Comparison of ENCODE assay signal across 25 mouse cellular contexts in the genomic region with DNA sequence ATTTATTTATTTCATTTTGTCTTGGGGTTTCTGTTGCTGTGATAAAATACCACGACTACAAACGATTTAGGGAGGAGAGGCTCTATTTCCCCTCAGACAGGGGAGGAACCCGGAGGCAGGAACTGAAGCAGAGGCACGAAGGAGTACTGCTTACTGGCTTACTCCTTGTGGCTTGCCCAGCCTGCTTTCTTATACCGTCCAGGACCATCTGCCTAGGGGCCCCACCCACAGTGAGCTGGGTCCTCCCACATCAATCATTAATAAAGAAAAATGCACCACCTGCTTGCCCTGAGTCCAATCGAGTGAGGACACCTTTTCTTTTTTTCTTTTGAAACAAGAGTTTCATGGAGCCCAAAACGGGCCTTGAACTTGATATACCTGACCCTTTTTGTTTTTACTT. TPM values are rescaled to one million over a fixed set of nuclear protein-coding genes. Genes with fewer than 3 reads are reported as not detected.
DNase-seq lines count a peak whose midpoint lies in the region; ATAC-seq lines count a peak whose summit lies in the region.
"Had no signal": no experiment of that assay in that cellular context is flagged by ENCODE, and none has a peak within 500 bp of the region (broad histone marks: within the 10 kb centered on the region; RNA-seq: fewer than 3 reads in every experiment).

No protein-coding gene starts in this region.

- no peaks in the 10 kb centered on the region for H3K27me3 ChIP-seq in kidney, embryonic 16.5 days (ENCODE audit: insufficient read depth, low read length)
- H3K27me3 ChIP-seq: embryonic facial prominence, embryonic 12.5 days; forebrain, embryonic 13.5 days; Patski had no signal

- no peaks in the 10 kb centered on the region for H3K9me3 ChIP-seq in kidney, embryonic 16.5 days (ENCODE audit: low read length)
- H3K9me3 ChIP-seq: embryonic facial prominence, embryonic 10.5 days; embryonic facial prominence, embryonic 12.5 days; forebrain, embryonic 13.5 days; G1E had no signal

- no peak overlapping the region for H3K9ac ChIP-seq in kidney, embryonic 16.5 days (replicated peaks; ENCODE audit: low read length)
- H3K9ac ChIP-seq: embryonic facial prominence, embryonic 12.5 days; forebrain, embryonic 13.5 days had no signal

- no peaks in the 10 kb centered on the region for H3K36me3 ChIP-seq in kidney, embryonic 16.5 days (ENCODE audit: insufficient read depth, low read length)
- H3K36me3 ChIP-seq: embryonic facial prominence, embryonic 10.5 days; embryonic facial prominence, embryonic 12.5 days; G1E had no signal

- peaks cover 6% of the 10 kb centered on the region; the same call in 1 of the 2 replicates for H3K4me1 ChIP-seq in kidney, embryonic 16.5 days (ENCODE audit: insufficient read depth, low read length)
- H3K4me1 ChIP-seq: embryonic facial prominence, embryonic 10.5 days; embryonic facial prominence, embryonic 12.5 days; forebrain, embryonic 13.5 days had no signal

- WGBS in kidney, embryonic 16.5 days, result 65% methylated on average over 7 of the region's 7 CpGs

- intact Hi-C loops in left cerebral cortex, postnatal 10 days (cut with DNase I), result no loop called here

- no peak for ATAC-seq in kidney, embryonic 16.5 days (ENCODE audit: low FRiP score, low TSS enrichment)
- ATAC-seq: activated CD4-positive, CD25-positive, alpha-beta regulatory T cell, adult 4 months; CD4-positive, CD25-positive, alpha-beta regulatory T cell, adult 4 months; forebrain, embryonic 13.5 days had no signal

- DNase-seq in heart, adult 11 months, result peak; percentile 69
- DNase-seq in heart, adult 8-10 months (ENCODE audit: low spot score), result no peak
- peak; percentile 18 for DNase-seq in kidney, adult 11 months
- DNase-seq in kidney, postnatal 36 days, result no peak
- DNase-seq in kidney, adult 9 months, result peak; percentile 35
- peak; percentile 5 for DNase-seq in yolk sac, embryonic 10.5 days (ENCODE audit: low spot score)
- no peak for DNase-seq in left cerebral cortex, postnatal 10 days (ENCODE audit: extremely low spot score in 1 of 2, low spot score in 2 of 2)
- DNase-seq: adrenal gland, adult 8-10 months; adrenal gland, postnatal 14 days; adrenal gland, postnatal 36 days; B cell, adult 2 months; cerebellum, adult 11-12 months; cerebellum, adult 2 months; cerebellum, adult 9-10 months; cerebellum, postnatal 10 days; cerebellum, postnatal 25 days had no signal

- no peak overlapping the region for H3K4me3 ChIP-seq in kidney, embryonic 16.5 days (ENCODE audit: low read length)
- H3K4me3 ChIP-seq: embryonic facial prominence, embryonic 10.5 days; embryonic facial prominence, embryonic 12.5 days; forebrain, embryonic 13.5 days had no signal

- no peak overlapping the region for H3K27ac ChIP-seq in kidney, embryonic 16.5 days (ENCODE audit: low read length)
- H3K27ac ChIP-seq: embryonic facial prominence, embryonic 10.5 days; embryonic facial prominence, embryonic 12.5 days; forebrain, embryonic 13.5 days had no signal

- H3K4me2 ChIP-seq in kidney, embryonic 16.5 days (replicated peaks; ENCODE audit: low read depth, low read length), result no peak overlapping the region
- H3K4me2 ChIP-seq: embryonic facial prominence, embryonic 12.5 days; forebrain, embryonic 13.5 days had no signal

RNA-seq across cellular contexts. Expression of gene Edn1, which starts 44.2 kb away (rescaled TPM):
- total RNA-seq in heart, adult 8-10 months (2022), result 1 to 10 TPM; 3.3 to 6.3 (median 3.8) TPM
- 2.4 and 3.7 TPM in 2 replicates for polyA plus RNA-seq in kidney, embryonic 16.5 days (2015; fragmentation: Nextera tagmentation; extraction: Ambion mirVana)
- total RNA-seq in left cerebral cortex, postnatal 10 days (2021), result 1 to 10 TPM; 2.6 to 4.7 TPM
- total RNA-seq: CH12.LX had no signal
- polyA plus RNA-seq: activated CD4-positive, CD25-positive, alpha-beta regulatory T cell, adult 4 months; CD4-positive, CD25-positive, alpha-beta regulatory T cell, adult 4 months; G1E had no signal

Comparison
In these comparisons a context has a peak if more than half of its experiments do, and no peak if none do; other contexts are left out.
1. DNase-seq: peak in heart, adult 11 months (single experiment), kidney, adult 11 months (single experiment), kidney, adult 9 months (single experiment) and yolk sac, embryonic 10.5 days (single experiment); none in heart, adult 8-10 months (single experiment), kidney, postnatal 36 days (0 of 2) and left cerebral cortex, postnatal 10 days (0 of 2).